Mouse (Mus musculus) retina, postnatal 7 days (tissue): ENCODE data around the gene Galk1.
"Not testable (repeated sequence)": the region's sequence is repeated elsewhere in the genome, so short reads cannot be mapped to it uniquely, and the experiment has no call there.

Experiments
- DNase-seq: peaks from one replicate; pipeline ENCODE4 v3.0.0-alpha.2; 2012; ENCODE audit warnings: low read depth, low spot score

Galk1 gene

DNA sequence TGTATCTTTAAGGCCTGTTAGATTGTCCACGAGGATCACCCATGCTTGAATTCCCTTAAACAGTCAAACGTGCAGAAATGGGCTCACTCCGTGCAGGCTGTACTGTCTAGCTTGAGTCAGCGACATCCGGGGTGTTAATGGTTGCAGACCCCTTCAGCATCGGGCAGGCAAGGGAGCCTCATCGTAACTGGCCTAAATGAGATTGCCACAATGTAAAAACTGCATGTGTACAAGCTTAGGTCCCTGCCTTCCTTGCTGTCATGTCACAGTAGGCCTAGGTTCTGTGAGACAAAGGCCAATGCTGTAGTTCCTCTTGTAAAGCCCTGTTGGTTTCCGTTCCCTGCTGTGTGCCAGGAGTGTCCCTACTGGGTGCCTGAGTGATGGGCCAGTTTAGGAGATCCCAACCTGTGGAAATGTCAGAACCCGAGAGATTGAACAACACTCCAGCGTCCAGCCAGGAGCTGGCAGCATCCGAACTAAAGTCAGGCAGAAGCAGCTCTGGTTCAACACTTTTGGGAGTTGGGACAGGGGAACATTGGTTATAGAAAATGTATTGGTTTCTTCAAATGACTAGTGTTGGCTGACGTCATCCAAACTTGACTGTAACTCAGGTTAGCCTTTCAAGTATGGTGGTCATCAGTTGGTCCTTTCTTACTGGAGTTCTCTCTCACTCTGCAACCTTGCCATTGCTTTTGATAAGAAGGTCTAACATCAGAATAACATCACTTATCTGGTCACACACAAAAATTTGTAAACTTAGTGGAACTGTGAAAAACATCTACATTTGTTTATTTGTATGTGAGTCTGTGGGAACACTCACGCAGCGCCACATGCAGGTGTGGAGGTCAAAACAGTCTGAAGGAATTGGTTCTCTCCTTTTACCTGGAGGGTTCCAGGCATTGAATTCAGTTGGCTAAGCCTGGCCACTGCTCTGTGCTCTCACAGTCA, 18.7 kb upstream of the Galk1 start:
- DNase-seq = no peak

DNA sequence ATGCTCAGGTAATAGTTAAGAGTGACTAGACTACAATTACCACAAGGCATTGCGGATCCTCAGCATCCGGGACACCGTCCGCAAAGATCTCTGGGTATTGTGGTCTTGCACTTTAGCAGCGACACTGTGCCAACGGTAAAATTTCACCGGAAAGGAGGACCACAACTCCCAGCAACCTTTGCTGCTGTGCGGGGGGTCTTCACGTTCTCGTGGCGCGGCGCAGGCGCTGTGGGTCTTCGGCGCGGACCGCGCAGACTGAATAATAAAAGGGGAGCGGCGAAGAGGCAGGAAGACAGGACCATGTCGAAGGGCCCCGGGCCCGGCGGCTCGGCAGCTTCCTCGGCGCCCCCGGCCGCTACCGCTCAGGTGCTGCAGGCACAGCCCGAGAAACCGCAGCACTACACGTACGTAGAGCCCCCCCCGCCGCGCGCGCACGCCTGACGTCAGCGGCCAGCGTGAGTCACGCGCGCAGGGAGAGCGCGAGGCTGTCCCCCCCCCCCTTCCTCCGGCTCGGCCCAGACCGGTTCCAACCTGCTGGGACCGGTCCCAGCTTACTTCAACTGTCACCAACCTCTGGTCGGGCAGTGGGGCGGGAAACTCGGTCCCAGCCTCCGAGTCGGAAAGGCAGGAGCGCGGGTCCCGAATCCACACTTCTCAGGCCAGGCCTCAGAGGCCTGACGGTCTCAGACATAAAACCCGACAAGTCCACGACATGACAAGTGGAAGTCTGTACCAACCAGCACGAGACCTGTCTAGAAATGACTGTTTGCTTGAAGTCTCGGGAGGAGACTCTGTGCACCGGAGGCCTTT, 17.8 kb upstream of the Galk1 start, which contains the start of gene Unk:
Gene Unk, plus strand, starts transcription at position 235 of the 810 bp plus-strand sequence.
- DNase-seq = peak; percentile 97

DNA sequence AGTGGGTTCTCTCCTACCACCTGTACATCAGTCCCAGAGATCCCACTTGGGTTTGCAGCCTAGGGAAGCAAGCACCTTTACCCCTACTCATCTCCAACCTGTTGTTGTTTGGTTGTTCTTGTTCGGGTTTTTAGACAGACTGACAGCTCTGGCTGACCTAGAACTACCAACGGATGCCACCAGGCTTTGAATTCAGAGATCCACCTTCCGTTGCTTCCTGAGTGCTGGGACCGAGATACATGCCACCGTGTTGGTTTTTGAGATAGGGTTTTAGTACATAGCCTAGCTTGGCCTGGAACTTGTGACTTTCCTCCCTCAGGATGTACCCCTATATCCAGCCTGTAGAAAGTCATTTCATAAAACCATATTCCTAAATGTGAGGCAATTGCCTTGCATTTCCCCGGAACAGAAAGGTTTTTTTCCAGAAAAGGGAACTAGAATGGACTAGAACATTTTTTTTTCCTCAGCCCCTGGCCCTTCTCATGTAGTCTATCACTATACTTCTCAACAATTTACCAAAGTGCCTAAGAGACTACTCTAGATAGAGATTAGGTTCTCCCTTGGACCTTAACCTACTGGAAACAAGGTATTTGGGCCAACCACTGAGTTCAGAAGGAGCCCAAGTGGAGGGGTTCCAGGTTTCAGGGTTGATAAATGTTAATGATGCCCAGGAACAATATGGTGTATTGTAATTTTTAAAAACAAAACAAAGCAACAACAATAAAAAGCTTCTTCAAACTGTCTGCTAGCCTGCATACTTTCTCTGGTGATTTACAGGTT, 16.8 kb upstream of the Galk1 start:
- DNase-seq = no peak

DNA sequence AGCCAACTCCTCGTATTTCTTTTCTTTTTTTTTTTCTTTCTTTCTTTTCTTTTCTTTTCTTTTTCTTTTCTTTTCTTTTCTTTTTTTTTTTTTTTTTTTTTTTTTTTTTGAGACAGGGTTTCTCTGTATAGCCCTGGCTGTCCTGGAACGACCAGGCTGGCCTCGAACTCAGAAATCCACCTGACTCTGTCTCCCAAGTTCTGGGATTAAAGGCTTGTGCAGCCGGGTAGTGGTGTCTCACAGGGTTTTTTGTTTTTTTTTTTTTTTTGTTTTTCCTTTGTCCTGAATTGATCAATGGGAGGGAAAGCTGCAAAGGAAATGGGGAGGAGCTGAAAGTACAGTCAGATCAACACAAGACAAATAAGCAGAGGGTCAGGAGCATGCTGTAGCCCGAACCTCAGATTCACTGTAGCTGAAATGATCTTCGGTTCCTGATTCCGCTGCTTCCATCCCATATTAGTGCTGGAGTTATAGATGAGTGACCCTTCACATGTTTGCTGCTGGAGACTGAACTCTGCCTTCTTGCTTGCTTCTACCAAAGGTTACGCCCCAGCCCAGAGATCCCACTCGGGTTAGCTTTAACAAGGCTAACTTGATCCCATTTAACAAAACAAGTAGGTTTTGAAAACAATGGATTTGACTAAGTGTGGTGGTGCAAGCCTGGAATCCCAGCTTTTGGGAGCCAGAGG, 15.8 kb upstream of the Galk1 start:
- DNase-seq = no peak

DNA sequence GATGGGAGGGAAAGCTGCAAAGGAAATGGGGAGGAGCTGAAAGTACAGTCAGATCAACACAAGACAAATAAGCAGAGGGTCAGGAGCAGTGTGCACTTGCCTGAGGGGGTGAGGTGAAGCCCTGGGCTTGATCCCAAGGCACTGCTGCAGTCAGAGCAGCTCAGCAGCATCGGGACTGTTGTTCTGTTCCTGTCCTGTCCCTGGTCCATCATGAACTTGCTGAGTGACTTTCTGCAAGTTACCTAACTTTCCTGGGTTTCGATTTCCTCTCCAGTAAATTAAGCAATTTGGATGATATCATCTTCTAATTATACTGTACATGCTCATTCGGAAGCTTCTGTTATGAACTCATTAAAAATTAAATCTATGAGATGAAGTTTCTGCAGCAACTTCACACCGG, 15.2 kb upstream of the Galk1 start, which contains the start of gene H3f3b:
Gene H3f3b, minus strand, starts transcription at position 207 of the 400 bp plus-strand sequence.
- no peak for DNase-seq

DNA sequence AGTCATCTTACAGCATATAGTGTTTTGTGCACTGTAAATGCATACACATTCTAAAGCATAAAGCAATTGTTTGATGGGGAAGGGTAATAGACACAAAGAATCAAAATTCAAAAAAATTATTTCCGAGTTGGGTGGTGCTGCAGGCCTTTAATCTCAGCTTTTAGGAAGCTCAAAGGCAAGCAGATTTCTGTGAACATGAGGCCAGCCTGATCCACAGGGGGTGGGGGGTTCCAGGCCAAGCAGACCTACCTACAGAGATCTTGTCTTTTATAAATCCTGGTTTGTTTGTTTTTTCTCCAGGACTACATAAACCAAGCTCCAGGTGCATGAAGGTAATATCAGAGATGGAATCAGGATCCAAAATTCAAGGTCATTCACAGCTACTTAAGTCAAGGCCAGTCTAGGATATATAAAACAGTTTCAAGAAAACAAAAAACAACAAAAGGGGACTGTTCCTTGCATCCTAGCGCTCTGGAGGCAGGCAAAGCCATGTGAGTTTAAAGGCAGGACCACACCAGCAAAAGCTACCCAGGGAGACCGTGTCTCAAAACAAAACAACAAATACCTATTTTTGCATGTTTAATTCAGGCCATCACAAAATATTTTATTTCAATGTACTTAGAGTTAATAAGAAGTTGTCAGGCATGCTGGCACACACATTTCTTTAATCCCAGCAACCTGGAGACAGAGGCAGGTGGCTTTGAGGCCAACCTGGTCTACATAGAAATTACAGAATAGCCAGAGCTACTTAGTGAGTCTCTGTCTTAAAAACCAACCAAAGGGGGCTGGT, 12.7 kb upstream of the Galk1 start:
- no peak for DNase-seq

DNA sequence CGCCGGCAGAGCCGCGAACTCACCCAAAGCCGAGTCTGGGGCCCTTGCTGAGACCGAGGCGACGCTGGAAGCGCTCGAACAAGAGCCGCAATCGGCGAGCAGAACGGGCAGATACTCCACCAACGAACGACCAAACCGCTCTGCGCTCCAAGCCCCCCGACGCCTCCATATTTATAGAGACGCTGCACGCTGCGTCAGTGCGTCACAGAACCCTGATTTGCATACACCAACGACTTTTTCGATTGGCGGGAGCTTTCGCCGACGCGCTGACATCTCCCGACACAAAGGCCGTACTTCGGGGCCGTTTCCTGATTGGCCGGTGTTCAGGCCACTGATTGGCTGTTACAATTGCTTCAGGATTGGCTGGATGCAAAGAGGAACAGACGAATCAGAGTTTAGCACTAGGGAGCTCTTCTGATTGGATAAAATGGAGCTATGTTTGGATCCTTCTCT, 11.9 kb upstream of the Galk1 start:
- DNase-seq = peak; percentile 98

DNA sequence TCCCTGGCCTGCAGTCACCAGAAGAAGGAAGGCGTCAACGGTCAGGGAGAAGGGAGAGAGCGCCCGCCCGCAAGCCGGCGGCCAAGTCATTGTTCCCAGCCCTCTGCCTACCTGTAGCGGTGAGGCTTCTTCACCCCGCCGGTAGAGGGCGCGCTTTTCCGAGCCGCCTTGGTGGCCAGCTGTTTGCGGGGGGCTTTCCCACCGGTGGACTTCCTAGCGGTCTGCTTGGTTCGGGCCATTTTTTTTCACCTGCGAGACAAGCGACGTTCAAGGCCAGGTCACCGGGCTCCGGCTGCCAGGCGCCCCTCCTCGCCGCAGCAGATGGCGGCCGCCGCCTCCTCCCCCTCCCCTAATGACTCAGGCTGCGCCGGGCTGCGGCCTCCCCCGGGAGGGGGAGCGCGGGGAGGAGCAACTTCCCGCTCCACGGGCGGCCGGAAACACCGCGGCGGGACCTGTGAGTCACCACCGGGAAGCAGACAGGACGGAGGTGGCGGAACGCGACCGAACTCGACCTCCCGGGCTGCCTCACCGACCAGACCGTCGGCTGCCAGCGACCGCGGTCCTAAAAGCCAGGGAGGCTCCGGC, 11.3 kb upstream of the Galk1 start:
- peak; percentile 62 for DNase-seq

DNA sequence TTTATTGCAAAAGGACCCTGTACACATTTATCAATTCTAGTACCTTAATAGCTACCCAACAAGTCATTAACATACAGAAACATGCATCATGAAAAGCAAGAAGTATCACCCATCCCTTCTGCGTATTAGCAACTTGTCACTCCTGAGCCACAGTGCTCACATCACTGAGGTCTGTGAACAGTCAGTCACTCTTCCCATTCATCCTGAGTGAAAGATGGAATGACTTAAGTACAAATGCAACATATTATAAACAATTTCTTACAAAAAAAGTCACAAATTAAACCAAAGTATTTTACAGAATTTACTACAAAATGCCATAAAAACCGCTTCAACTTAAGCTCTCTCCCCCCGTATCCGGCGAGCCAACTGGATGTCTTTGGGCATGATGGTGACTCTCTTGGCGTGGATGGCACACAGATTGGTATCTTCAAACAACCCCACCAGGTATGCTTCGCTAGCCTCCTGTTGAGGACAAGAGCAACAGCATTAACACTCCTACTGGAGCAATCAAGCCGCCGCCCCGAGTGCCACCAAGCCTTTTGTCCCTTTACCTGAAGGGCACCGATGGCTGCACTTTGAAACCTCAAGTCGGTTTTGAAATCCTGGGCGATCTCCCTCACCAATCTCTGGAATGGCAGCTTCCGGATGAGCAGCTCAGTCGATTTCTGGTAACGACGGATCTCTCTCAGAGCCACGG, 10.7 kb upstream of the Galk1 start:
- not testable (repeated sequence) for DNase-seq

DNA sequence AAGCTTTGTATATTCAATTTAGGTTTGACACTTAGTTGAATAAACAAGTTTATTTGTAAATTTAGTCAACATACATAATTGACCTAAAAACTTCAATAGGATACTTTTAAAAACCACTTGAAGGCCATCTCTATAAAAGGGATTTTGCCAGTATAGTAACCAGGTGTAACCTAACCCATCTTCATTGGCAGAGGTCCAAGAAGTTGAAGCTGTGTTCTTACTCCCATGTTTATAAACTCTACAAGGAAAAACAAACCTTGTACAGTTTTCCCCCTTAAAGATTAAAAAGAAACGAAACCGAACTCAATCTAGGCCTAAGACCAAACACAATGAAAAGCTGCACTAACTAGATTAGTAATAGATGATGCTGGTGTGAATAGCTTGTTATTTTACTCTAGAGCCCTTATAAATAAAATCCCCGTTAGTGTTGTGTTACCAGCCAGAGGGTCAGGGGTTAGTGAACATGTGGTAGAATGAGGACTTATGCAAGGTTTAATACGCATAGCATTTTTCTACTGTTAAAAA, 9.8 kb upstream of the Galk1 start:
- no peak for DNase-seq

DNA sequence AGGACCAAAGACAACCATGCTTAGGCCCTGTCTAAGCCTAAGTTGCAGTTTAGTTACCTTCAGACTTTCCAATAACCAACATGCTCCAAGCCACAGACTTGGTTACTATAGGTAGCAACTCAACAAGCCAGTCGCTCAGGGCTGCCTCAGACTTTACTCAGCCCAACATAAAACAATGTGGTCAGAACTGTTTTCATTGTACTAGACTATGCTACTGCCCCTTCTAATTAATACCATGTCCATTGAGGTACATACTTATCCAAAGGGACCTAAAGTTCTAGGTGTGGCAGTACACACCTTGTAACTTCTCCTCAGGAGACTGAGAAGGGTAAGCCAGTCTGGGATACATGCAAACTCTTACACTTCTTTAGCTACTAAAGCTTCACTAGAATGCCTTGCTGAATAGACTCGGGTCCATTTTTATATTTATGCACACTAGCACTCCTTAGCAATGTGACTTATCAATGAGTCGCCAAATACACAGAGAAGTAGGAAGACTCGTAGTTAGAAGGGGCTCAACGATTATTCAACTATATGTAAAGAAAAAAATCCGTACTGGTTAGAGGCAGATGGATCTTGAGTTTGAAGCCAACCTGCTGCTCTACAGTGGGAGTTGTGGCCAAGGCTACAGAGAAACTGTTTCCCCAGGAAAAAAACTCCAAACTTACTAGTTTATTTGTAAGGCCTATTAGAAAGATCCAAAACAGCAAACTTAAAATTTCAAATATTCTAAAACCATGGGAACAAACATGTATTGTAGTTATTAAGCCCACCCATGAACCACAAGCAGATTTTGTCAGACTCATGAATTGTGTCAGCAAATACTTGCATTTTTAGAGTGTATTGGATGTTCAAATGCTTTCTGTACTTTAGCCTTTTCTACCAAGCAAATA, 9.1 kb upstream of the Galk1 start:
- no peak for DNase-seq

DNA sequence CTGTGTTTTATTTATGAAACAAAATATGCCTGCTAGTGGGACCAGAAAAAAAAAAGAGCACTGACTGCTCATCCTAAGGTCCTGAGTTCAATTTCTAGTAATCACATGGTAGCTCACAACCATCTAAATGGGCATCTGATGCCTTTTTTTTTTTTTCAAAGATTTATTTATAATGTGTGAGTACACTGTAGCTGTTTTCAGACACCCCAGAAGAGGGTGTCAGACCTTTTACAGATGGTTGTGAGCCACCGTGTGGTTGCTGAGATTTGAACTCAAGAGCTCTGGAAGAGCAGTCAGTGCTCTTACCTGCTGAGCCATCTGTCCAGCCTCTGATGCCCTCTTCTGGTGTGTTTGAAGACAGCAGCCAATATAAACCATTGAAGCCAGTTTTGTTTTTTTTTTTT, 8.0 kb upstream of the Galk1 start:
- DNase-seq = no peak

DNA sequence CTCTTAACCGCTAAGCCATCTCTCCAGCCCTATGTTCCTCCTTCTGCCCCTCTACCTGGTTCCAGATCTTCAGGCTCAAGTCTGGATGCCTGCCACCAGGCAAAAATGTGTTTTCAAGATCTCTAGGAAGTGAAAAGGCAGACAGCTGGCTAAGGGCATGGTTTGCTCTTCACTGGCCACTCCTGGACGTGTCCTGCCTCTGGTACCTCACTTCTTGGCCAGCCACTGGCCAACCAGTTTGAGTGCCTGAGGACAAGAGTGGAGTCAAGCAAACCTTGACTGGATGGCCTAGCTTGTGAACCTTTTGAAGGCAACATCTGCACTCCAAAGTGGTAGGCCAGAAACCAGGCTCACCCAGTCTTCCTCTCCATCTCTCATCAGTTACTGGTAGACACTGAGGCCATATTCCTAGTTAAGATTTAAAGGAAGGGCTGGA, 7.5 kb upstream of the Galk1 start:
- no peak for DNase-seq

DNA sequence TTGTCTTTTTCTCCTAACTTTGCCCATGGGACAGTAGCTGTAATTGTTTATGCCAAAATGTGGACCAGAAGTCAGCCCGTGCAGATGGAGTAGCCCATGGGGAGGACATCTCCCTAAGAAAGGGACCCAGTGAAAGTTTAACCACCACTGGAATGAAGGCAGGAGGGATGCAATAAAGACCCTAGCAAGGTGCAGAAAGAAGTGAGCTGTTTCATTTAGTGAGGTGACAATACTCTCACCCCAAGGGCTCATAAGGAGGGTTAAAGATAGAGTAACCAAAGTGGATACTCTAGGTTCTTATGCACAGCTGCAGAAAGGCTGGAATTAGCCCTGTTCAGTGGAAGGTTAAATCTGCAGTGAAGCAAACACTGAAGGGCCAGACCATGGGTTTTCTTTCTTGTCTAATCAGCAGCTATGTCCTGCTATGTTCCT, 6.9 kb upstream of the Galk1 start:
- DNase-seq = no peak

DNA sequence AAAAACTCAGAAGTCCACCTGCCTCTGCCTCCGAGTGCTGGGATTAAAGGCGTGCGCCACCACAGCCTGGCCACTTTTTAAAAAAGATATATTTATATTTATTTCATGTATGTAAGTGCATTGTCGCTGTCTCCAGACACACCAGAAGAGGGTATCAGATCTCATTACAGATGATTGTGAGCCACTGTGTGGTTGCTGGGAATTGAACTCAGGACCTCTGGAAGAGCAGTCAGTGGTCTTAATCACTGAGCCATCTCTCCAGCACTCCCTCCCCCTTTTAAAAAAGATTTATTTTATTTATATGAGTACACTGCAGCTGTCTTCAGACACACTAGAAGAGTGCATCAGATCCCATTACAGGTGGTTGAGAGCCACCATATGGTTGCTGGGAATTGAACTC, 6.3 kb upstream of the Galk1 start:
- not testable (repeated sequence) for DNase-seq

DNA sequence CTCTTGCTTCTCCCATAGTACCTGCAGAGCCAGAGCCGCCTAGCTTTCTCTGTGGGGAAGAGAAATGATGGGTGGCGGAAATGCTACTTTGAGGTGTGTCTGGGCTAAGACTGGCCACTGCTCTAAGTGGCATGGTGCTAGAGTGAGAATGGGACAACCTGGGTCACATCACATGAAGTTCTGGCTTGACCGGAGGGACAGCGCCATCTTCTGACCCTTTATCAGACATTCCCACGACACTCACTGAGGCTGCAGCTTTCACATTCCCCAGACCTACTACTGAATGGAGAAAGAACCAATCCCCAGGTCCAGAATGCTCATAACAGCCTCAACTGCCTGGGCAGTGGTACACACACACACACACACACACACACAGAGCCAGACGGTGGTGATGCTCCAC, 5.6 kb upstream of the Galk1 start:
- no peak for DNase-seq

DNA sequence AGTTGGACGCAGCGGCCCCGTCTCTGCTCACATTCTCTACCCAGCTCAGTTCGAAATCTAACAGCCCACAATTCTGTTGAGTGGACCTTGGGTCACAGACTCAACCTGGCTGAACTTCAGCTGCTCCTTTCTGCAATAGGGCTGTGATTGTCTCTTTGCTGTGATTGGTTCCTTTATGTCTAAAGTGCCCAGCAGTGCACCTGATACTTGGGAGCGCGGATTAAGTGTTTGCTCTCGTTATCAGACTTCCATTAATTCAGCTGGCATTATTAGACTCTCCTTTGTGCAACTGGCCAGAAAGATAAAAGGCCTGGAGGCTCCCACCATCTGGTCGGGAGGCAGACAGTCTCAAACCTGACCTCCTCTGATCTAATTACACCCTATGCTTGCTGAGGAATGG, 2.3 kb upstream of the Galk1 start:
- no peak for DNase-seq
